Mouse (Mus musculus) lung, embryonic 16.5 days (tissue): Measurements from ENCODE around the gene Bmp6. TPM values are rescaled to one million over a fixed set of nuclear protein-coding genes. Genes with fewer than 3 reads are reported as not detected.

Source experiments
- ATAC-seq: fragments of 200-750 bp; cut with Nextera tagmentation; 2 replicates; pipeline ENCODE4 v1.8.0; 2017; ENCODE audit warnings: low read depth, mild to moderate bottlenecking, moderate library complexity
- H3K27ac ChIP-seq: fragments of 300-500 bp; sonication (generic); 2 replicates; pipeline ENCODE4 v1.5.1; 2014; ENCODE audit warnings: mild to moderate bottlenecking, control low read depth, low read length
- H3K27me3 ChIP-seq: fragments of 300-500 bp; sonication (generic); 2 replicates; pipeline ENCODE4 v1.6.1; 2014; ENCODE audit warnings: low read depth, low read length, mixed read lengths; ENCODE audit not compliant: control insufficient read depth, insufficient read depth
- H3K36me3 ChIP-seq: fragments of 300-500 bp; sonication (generic); 2 replicates; pipeline ENCODE4 v1.6.1; 2014; ENCODE audit warnings: low read length; ENCODE audit not compliant: control insufficient read depth, insufficient read depth
- H3K4me1 ChIP-seq: fragments of 300-500 bp; sonication (generic); replicated peaks from 2 replicates; pipeline ENCODE4 v1.6.1; 2014; ENCODE audit warnings: low read length, mixed read lengths; ENCODE audit not compliant: control insufficient read depth, insufficient read depth
- H3K4me2 ChIP-seq: fragments of 300-500 bp; sonication (generic); 2 replicates; pipeline ENCODE4 v1.6.1; 2014; ENCODE audit warnings: low read depth, low read length, control low read depth
- H3K4me3 ChIP-seq: fragments of 300-500 bp; sonication (generic); 2 replicates; pipeline ENCODE4 v1.5.1; 2014; ENCODE audit warnings: mild to moderate bottlenecking, low read length, control low read depth
- H3K9ac ChIP-seq: fragments of 300-500 bp; sonication (generic); 2 replicates; pipeline ENCODE4 v1.6.1; 2014; ENCODE audit warnings: low read length, control low read depth
- H3K9me3 ChIP-seq: fragments of 300-500 bp; sonication (generic); 2 replicates; pipeline ENCODE4 v1.6.1; 2016; ENCODE audit warnings: low read length; ENCODE audit not compliant: control insufficient read depth
- WGBS: fragments of 180-500 bp; shearing (Covaris S2); extraction: QIAGEN DNeasy Blood & Tissue Kit; methylation state at CpG from one replicate; pipeline ENCODE4 v1.1.7; 2014; 5-methylcytosine and 5-hydroxymethylcytosine counted together
- polyA plus RNA-seq: library from polyadenylated mRNA; unstranded; fragments of >200 nt; fragmentation: Nextera tagmentation; extraction: Ambion mirVana; gene quantifications from 2 replicates; pipeline ENCODE4 v1.2.1, GENCODE M21; 2015

Gene Bmp6
- polyA plus RNA-seq, 1 experiment from 2014 or later, result 1.3 TPM

- no peaks in the 10 kb centered on the region for H3K36me3 ChIP-seq
- WGBS, result 47% methylated on average over 5 of the region's 5 CpGs
- no peaks in the 10 kb centered on the region for H3K27me3 ChIP-seq
- no peaks in the 10 kb centered on the region for H3K4me1 ChIP-seq
- no peak overlapping the region for H3K4me2 ChIP-seq
- H3K9ac ChIP-seq, result no peak overlapping the region
- H3K4me3 ChIP-seq, result no peak overlapping the region
- H3K27ac ChIP-seq, result no peak overlapping the region
- no peaks in the 10 kb centered on the region for H3K9me3 ChIP-seq
- no peak for ATAC-seq
Measured at GRCm38 (mm10) chr13:38434831-38435230, 89.9 kb downstream of the Bmp6 start.

GRCm38 (mm10) chr13:38437930-38438329, 93.0 kb downstream of the Bmp6 start:
- WGBS, result 36% methylated on average over 5 of the region's 5 CpGs
- no peaks in the 10 kb centered on the region for H3K4me1 ChIP-seq

GRCm38 (mm10) chr13:38440240-38440639, 95.3 kb downstream of the Bmp6 start:
- no peak for ATAC-seq
- Histone ChIP-seq H3K4me2 (no peak overlapping the region), H3K9ac (no peak overlapping the region), H3K36me3 (no peaks in the 10 kb centered on the region), H3K27ac (no peak overlapping the region), H3K27me3 (no peaks in the 10 kb centered on the region), H3K4me1 (no peaks in the 10 kb centered on the region), H3K9me3 (no peaks in the 10 kb centered on the region), H3K4me3 (no peak overlapping the region)
- WGBS, result 71% methylated on average over 10 of the region's 10 CpGs

More at GRCm38 (mm10) chr13:38437930-38438329, 93.0 kb downstream of the Bmp6 start:
- H3K36me3 ChIP-seq, result no peaks in the 10 kb centered on the region
- no peaks in the 10 kb centered on the region for H3K9me3 ChIP-seq
- H3K27ac ChIP-seq, result no peak overlapping the region
- ATAC-seq, result no peak
- no peak overlapping the region for H3K4me3 ChIP-seq
- H3K4me2 ChIP-seq, result no peak overlapping the region
- no peaks in the 10 kb centered on the region for H3K27me3 ChIP-seq
- H3K9ac ChIP-seq, result no peak overlapping the region

GRCm38 (mm10) chr13:38448516-38449015, 103.7 kb downstream of the Bmp6 start:
- Histone ChIP-seq H3K27me3 (no peaks in the 10 kb centered on the region), H3K36me3 (no peaks in the 10 kb centered on the region), H3K4me1 (peaks cover 4% of the 10 kb centered on the region; the same call in 1 of the 2 replicates), H3K9me3 (no peaks in the 10 kb centered on the region), H3K4me2 (no peak overlapping the region), H3K27ac (no peak overlapping the region), H3K9ac (no peak overlapping the region), H3K4me3 (no peak overlapping the region)
- WGBS, result 72% methylated on average over 6 of the region's 6 CpGs
- ATAC-seq, result no peak

- no peaks in the 10 kb centered on the region for H3K9me3 ChIP-seq
- no peak overlapping the region for H3K9ac ChIP-seq
- WGBS, result 36% methylated on average over 20 of the region's 20 CpGs
- no peak overlapping the region for H3K4me3 ChIP-seq
- H3K27ac ChIP-seq, result no peak overlapping the region
- no peaks in the 10 kb centered on the region for H3K36me3 ChIP-seq
- H3K4me1 ChIP-seq, result peaks cover 4% of the 10 kb centered on the region; the same call in 1 of the 2 replicates
- ATAC-seq, result no peak
- no peaks in the 10 kb centered on the region for H3K27me3 ChIP-seq
- no peak overlapping the region for H3K4me2 ChIP-seq
Measured at GRCm38 (mm10) chr13:38450051-38450971, 105.4 kb downstream of the Bmp6 start.

- Histone ChIP-seq H3K27ac (no peak overlapping the region), H3K9me3 (no peaks in the 10 kb centered on the region), H3K9ac (no peak overlapping the region), H3K27me3 (no peaks in the 10 kb centered on the region), H3K36me3 (no peaks in the 10 kb centered on the region), H3K4me2 (no peak overlapping the region), H3K4me1 (peaks cover 4% of the 10 kb centered on the region; the same call in 1 of the 2 replicates), H3K4me3 (no peak overlapping the region)
- no peak for ATAC-seq
- WGBS, result 82% methylated on average over 5 of the region's 5 CpGs
Measured at GRCm38 (mm10) chr13:38451446-38451845, 106.5 kb downstream of the Bmp6 start.

GRCm38 (mm10) chr13:38463410-38463809, 118.5 kb downstream of the Bmp6 start:
- Histone ChIP-seq H3K36me3 (no peaks in the 10 kb centered on the region), H3K9me3 (no peaks in the 10 kb centered on the region), H3K27ac (no peak overlapping the region), H3K4me3 (no peak overlapping the region), H3K4me1 (no peaks in the 10 kb centered on the region), H3K27me3 (no peaks in the 10 kb centered on the region), H3K9ac (no peak overlapping the region), H3K4me2 (no peak overlapping the region)
- no peak for ATAC-seq
- WGBS, result 76% methylated on average over 1 of the region's 1 CpGs

GRCm38 (mm10) chr13:38470882-38471281, 126.0 kb downstream of the Bmp6 start:
- H3K27me3 ChIP-seq, result no peaks in the 10 kb centered on the region
- no peaks in the 10 kb centered on the region for H3K4me1 ChIP-seq
- H3K4me2 ChIP-seq, result no peak overlapping the region
- no peak overlapping the region for H3K27ac ChIP-seq
- H3K9ac ChIP-seq, result no peak overlapping the region
- no peak for ATAC-seq
- H3K4me3 ChIP-seq, result no peak overlapping the region
- no peaks in the 10 kb centered on the region for H3K9me3 ChIP-seq
- WGBS, result 69% methylated on average over 5 of the region's 5 CpGs
- H3K36me3 ChIP-seq, result no peaks in the 10 kb centered on the region

GRCm38 (mm10) chr13:38472636-38473035, 127.7 kb downstream of the Bmp6 start:
- Histone ChIP-seq H3K4me1 (no peaks in the 10 kb centered on the region), H3K27ac (no peak overlapping the region), H3K27me3 (no peaks in the 10 kb centered on the region), H3K4me2 (no peak overlapping the region), H3K9me3 (no peaks in the 10 kb centered on the region), H3K9ac (no peak overlapping the region), H3K4me3 (no peak overlapping the region), H3K36me3 (no peaks in the 10 kb centered on the region)
- 82% methylated on average over 4 of the region's 4 CpGs for WGBS
- ATAC-seq, result no peak
